Mouse (Mus musculus) erythroblast, adult 5-6 weeks (primary cell): ENCODE results near the gene Card9. TPM values are rescaled to one million over a fixed set of nuclear protein-coding genes. Genes with fewer than 3 reads are reported as not detected.

Source experiments
- ATAC-seq: replicated peaks from 2 replicates; pipeline ENCODE4 v1.8.0; 2016; ENCODE audit warnings: moderate number of reproducible peaks, mild to moderate bottlenecking, moderate TSS enrichment, inconsistent platforms; ENCODE audit not compliant: poor library complexity, low FRiP score, severe bottlenecking
- total RNA-seq, 2 experiments: library from RNA; stranded (forward) in 1 of 2; stranded (reverse) in 1 of 2; fragments of 150-400 nt in 1 of 2; fragments of 200-764, 138-1000 nt in 1 of 2; gene quantifications; 2 replicates each; pipeline versions ENCODE4 v1.2.3 to v1.2.4; 2015 to 2017; ENCODE audit warnings: low replicate concordance in 2 of 2

Card9 gene
- total RNA-seq, 2 experiments from 2014 or later = 11.9 to 32.5 TPM

- 0 out of 2 replicates have a peak, but pooled peaks have one; percentile 9 for ATAC-seq
Observed at GRCm38 (mm10) chr2:26314281-26315071, 46.2 kb downstream of the Card9 start.

DNA sequence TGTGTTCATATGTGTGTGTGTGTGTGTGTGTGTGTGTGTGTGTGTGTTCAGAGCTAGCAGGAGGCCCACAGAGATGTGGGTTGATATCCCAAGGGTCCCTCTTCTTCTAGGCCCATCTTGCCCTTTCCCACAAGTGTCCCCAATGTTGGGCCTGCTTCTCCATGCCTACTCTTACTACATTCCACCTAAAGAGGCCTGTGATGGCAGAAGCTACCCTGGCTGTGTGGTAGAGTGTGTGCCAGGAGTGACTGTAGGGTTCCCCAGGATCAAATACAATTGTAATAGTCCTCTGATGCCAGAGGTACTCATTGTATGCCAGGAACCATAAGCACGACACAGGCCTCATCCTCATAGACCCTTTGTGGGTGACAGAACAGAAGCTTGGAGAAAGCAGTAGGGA lies 47.3 kb downstream of the Card9 start:
- ATAC-seq = no peak

GRCm38 (mm10) chr2:26312812-26313211 lies 47.9 kb downstream of the Card9 start:
- ATAC-seq = no peak

DNA sequence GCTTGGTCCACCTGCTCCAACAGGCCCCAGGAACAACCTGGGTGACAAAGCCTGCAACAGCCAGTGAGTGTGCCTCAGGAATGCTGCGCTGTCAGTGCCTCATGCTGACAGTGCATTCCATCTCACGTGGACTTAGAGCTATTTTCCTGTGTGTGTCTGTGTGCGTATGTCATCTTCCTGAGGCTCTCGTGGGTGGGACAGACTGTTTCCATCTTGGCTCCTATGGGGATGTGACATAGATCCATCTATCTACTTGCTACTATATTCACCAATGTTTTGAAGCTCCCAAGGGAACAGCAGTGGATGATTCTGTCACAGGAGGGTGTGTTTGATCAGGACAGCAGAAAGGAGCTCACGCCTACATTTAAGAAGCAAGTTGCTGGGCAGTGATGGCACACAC lies 48.8 kb downstream of the Card9 start:
- ATAC-seq = no peak

DNA sequence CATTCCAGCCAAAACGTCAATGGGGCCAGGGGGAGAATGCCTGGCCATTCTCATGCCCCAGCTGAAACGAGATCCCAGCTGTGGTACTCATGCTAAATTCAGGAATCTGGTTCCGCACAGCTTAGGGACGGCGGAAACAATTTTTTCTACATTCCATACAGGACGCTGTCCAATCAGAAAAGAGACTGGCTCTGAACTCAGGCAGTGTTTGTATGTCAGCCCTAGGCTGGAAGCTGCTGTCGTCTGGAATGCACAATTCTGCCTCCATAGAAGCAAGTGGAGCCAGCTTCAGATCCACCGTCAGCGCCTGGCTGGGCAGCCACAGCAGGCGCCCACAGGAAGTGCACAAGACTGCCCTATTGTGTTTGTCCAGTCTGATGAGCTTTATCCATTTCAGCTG lies 51.0 kb downstream of the Card9 start:
- no peak for ATAC-seq

- no peak for ATAC-seq
Observed at GRCm38 (mm10) chr2:26306702-26307101, 54.0 kb downstream of the Card9 start.

DNA sequence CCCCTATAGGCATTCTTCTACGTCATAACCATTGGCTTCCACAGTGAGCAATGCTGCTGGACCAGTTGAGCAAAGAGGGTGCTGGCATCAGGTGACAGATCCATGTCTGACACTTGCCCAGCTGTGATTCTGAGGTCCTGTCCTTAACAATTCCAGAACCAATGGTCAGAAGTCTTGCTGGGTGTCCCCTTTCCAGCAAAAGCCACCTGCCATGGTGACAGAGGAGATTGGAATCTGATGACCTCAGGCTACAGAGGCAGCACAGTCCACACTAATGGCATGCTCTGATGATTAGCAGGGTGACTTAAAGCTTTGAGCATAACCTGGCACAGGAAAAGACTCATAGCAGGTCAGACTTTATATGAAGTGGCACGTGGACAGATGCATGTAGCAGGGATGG lies 55.2 kb downstream of the Card9 start:
- ATAC-seq = no peak

- no peak for ATAC-seq
Observed at GRCm38 (mm10) chr2:26304711-26305110, 56.0 kb downstream of the Card9 start.

Other genes starting within 250 kb of the Card9 start
- gene Nacc2, start 237.7 kb downstream of the Card9 start, total RNA-seq (2015; ENCODE audit: low replicate concordance) = 1.0 TPM in 1 of 2 replicates, not detected in the other
- 0.77 and 3.3 TPM in 2 replicates for gene Nacc2, start 237.7 kb downstream of the Card9 start, total RNA-seq (2017; ENCODE audit: low replicate concordance)
- gene Lhx3, start 152.6 kb downstream of the Card9 start, total RNA-seq (2015; ENCODE audit: low replicate concordance) = not detected in 2 replicates
- gene Lhx3, start 152.6 kb downstream of the Card9 start, total RNA-seq (2017; ENCODE audit: low replicate concordance) = not detected in 2 replicates
- 1.7 and 2.1 TPM in 2 replicates for gene Qsox2, start 123.4 kb downstream of the Card9 start, total RNA-seq (2015; ENCODE audit: low replicate concordance)
- 0.60 and 1.7 TPM in 2 replicates for gene Qsox2, start 123.4 kb downstream of the Card9 start, total RNA-seq (2017; ENCODE audit: low replicate concordance)
- not detected in 2 replicates for gene Ccdc187, start 66.4 kb downstream of the Card9 start, total RNA-seq (2015; ENCODE audit: low replicate concordance)
- gene Ccdc187, start 66.4 kb downstream of the Card9 start, total RNA-seq (2017; ENCODE audit: low replicate concordance) = not detected in 2 replicates
- 0.77 and 1.5 TPM in 2 replicates for gene Gpsm1, start 45.4 kb downstream of the Card9 start, total RNA-seq (2015; ENCODE audit: low replicate concordance)
- gene Gpsm1, start 45.4 kb downstream of the Card9 start, total RNA-seq (2017; ENCODE audit: low replicate concordance) = 1.7 and 2.0 TPM in 2 replicates
- 2.7 TPM in 1 of 2 replicates, not detected in the other for gene Dnlz, start 8.8 kb downstream of the Card9 start, total RNA-seq (2015; ENCODE audit: low replicate concordance)
- gene Dnlz, start 8.8 kb downstream of the Card9 start, total RNA-seq (2017; ENCODE audit: low replicate concordance) = 1.1 and 2.0 TPM in 2 replicates
- 2.9 and 12.3 TPM in 2 replicates for gene Snapc4, start 19.7 kb upstream of the Card9 start, total RNA-seq (2015; ENCODE audit: low replicate concordance)
- gene Snapc4, start 19.7 kb upstream of the Card9 start, total RNA-seq (2017; ENCODE audit: low replicate concordance) = 0.85 and 7.4 TPM in 2 replicates
- 17.8 and 25.0 TPM in 2 replicates for gene Entr1, start 28.4 kb upstream of the Card9 start, total RNA-seq (2015; ENCODE audit: low replicate concordance)
- gene Entr1, start 28.4 kb upstream of the Card9 start, total RNA-seq (2017; ENCODE audit: low replicate concordance) = 17.3 and 19.2 TPM in 2 replicates
- 6.5 TPM in 2 replicates for gene Pmpca, start 28.4 kb upstream of the Card9 start, total RNA-seq (2015; ENCODE audit: low replicate concordance)
- gene Pmpca, start 28.4 kb upstream of the Card9 start, total RNA-seq (2017; ENCODE audit: low replicate concordance) = 12.1 and 24.0 TPM in 2 replicates
- 4.0 and 4.6 TPM in 2 replicates for gene Inpp5e, start 48.3 kb upstream of the Card9 start, total RNA-seq (2015; ENCODE audit: low replicate concordance)
- 2.5 and 4.5 TPM in 2 replicates for gene Inpp5e, start 48.3 kb upstream of the Card9 start, total RNA-seq (2017; ENCODE audit: low replicate concordance)
- gene Sec16a, start 84.3 kb upstream of the Card9 start, total RNA-seq (2015; ENCODE audit: low replicate concordance) = 12.5 and 18.8 TPM in 2 replicates
- 9.3 and 14.9 TPM in 2 replicates for gene Sec16a, start 84.3 kb upstream of the Card9 start, total RNA-seq (2017; ENCODE audit: low replicate concordance)
- 7.3 and 10.0 TPM in 2 replicates for gene Notch1, start 155.7 kb upstream of the Card9 start, total RNA-seq (2015; ENCODE audit: low replicate concordance)
- gene Notch1, start 155.7 kb upstream of the Card9 start, total RNA-seq (2017; ENCODE audit: low replicate concordance) = 3.3 and 4.6 TPM in 2 replicates
- 7.5 TPM in 1 of 2 replicates, not detected in the other for gene Egfl7, start 219.1 kb upstream of the Card9 start, total RNA-seq (2015; ENCODE audit: low replicate concordance)
- 4.9 and 8.2 TPM in 2 replicates for gene Egfl7, start 219.1 kb upstream of the Card9 start, total RNA-seq (2017; ENCODE audit: low replicate concordance)
- gene Gm20532, start 225.7 kb upstream of the Card9 start, total RNA-seq (2015; ENCODE audit: low replicate concordance) = not detected in 2 replicates
- gene Gm20532, start 225.7 kb upstream of the Card9 start, total RNA-seq (2017; ENCODE audit: low replicate concordance) = not detected in 2 replicates
- gene Agpat2, start 243.5 kb upstream of the Card9 start, total RNA-seq (2015; ENCODE audit: low replicate concordance) = 17.1 and 32.7 TPM in 2 replicates
- 23.0 and 24.4 TPM in 2 replicates for gene Agpat2, start 243.5 kb upstream of the Card9 start, total RNA-seq (2017; ENCODE audit: low replicate concordance)